In the genomic region with DNA sequence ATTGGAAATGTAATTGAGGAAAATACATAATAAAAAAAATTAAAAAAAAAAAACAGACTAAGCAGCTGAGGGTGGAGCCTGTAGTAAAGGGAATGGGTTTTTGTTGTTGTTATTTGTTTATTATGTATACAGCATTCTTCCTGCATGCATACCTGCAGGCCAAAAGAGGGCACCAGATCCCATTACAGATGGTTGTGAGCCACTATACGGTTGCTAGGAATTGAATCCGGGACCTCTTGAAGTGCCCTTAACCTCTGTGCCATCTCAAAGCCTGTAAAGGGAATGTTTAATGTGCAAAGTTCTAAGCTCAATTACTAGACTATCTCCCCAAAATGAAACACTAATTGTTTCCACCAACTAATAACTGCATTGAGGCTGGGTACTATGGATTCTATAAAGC, we compare ENCODE assay signal across 14 mouse cellular contexts.
"Had no signal": no experiment of that assay in that cellular context is flagged by ENCODE, and none has a peak within 500 bp of the region (broad histone marks: within the 10 kb centered on the region; RNA-seq: fewer than 3 reads in every experiment).

No protein-coding gene starts in this region.

- H3K27me3 ChIP-seq: kidney, embryonic 15.5 days; limb, embryonic 13.5 days; midbrain, embryonic 15.5 days had no signal

- ATAC-seq: inflammation-experienced regulatory T-cells, adult 6 months; midbrain, embryonic 15.5 days had no signal

- H3K4me3 ChIP-seq: kidney, embryonic 15.5 days; limb, embryonic 13.5 days; midbrain, embryonic 10.5 days; midbrain, embryonic 15.5 days had no signal

- H3K36me3 ChIP-seq: midbrain, embryonic 15.5 days had no signal

- DNase-seq: kidney, adult 2 months; kidney, postnatal 36 days; left cerebral cortex, postnatal 4 days; lung, adult 18-20 months; lung, postnatal 4 days; right cerebral cortex, adult 18-20 months; right cerebral cortex, postnatal 25 days; thymus, postnatal 4 days had no signal

- H3K9ac ChIP-seq: kidney, embryonic 15.5 days; limb, embryonic 13.5 days; midbrain, embryonic 15.5 days had no signal

- H3K9me3 ChIP-seq: kidney, embryonic 15.5 days; limb, embryonic 13.5 days; midbrain, embryonic 10.5 days; midbrain, embryonic 15.5 days had no signal

- H3K4me2 ChIP-seq: kidney, embryonic 15.5 days; limb, embryonic 13.5 days; liver, embryonic 11.5 days; midbrain, embryonic 15.5 days had no signal

- H3K27ac ChIP-seq: kidney, embryonic 15.5 days; limb, embryonic 13.5 days; midbrain, embryonic 10.5 days; midbrain, embryonic 15.5 days had no signal
